Mouse (Mus musculus): Measurements from ENCODE around the gene Olfr140.

Gene Olfr140

DNA sequence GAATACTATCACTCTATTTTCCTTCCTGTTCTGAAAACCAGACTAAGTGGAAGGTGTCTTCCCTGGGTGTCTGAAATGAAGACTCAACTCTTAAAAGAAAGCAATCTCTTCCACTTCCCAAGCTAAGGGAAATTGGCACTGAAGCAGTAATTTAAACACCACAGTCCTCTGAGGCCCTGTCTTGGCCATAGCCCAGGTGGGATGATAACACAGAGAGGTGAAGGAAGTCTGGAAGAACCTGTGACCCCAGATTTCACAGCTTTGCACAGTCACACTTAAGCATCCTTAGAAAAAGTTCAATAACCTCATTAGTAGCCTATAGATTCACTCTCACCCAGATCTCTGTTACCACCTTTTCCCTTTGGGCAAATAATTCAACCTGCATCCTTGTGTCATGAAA is at the start of gene Olfr140:
Olfr140 (minus strand) TSS at position 101 of the 400 bp plus-strand sequence.
- no peak for DNase-seq (ENCODE audit: low spot score)

DNA sequence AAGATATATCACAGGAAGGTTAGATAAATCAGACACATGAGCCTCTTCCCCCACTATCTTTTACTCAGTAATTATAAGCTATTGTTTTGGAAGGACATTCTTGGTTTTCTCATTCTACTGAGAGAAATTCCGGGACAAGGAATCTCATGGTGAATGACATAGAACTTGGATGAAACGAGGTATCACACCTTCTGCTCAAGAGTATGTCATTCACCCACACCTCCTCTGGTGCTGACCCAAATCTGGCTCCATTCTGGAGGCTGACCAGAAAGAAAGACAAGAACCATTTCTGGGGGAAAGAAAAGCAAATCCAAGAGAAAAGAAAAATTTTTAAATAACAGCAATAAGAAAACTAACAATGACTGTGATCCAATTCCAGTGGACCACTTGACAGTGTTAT is 6.7 kb upstream of the Olfr140 start:
- DNase-seq (ENCODE audit: low spot score), result no peak

DNA sequence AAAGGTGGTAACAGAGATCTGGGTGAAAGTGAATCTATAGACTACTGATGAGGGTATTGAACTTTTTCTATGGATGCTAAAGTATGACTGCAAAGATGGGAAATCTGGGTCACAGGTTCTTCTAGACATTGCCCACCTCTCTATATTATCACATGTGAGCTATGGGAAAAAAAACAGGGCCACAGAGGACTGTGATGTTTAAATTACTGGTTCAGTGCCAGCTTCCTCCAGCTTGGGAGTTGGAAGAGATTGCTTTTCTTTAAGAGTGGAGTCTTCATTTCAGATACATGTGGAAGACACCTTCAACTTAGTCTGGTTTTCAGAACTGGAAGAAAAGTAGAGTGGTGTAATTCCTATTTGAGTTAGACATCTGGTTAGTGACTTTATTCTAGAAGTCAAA is 28.4 kb downstream of the Olfr140 start, which contains the start of gene Olfr1265:
Olfr1265 (plus strand) TSS at position 301 of the 400 bp plus-strand sequence.
- DNase-seq (ENCODE audit: low spot score), result no peak

GRCm38 (mm10) chr2:90025477-90025876 is 37.9 kb downstream of the Olfr140 start, which contains the start of gene Olfr1264:
TSS of gene Olfr1264 (minus strand) at chr2:90025577.
- no peak for DNase-seq (ENCODE audit: low spot score)

- no peak for DNase-seq (ENCODE audit: low spot score)
Measured at GRCm38 (mm10) chr2:90011831-90012230, 51.6 kb downstream of the Olfr140 start, which contains the start of gene Olfr1263. TSS of gene Olfr1263 (plus strand) at chr2:90012131.

DNA sequence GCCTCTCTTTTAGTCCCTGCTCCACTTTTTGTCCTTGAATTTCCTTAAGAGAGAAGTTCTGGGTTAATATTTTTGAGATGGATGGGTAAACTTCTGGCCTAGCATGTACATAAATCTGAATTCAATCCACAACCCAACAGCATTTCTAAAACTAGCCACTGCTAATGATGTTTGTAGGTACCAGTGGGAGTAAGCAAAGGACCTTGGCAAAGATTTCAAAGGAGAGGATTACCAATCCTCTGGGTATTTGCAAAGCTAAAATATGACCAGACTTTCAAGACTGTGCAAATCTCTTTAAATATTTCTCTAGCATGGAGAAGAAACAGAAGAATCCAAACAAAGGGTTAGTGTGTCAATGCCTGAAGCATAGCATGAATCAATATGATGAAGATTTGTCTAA is 63.5 kb downstream of the Olfr140 start, which contains the start of gene Olfr1262:
Olfr1262 (plus strand) TSS at position 301 of the 400 bp plus-strand sequence.
- DNase-seq (ENCODE audit: low spot score), result no peak

Data from urinary bladder, postnatal 25 days (tissue).